Mouse (Mus musculus) testis, adult 2 months (tissue): Measurements from ENCODE around the gene Trim63. TPM values are rescaled to one million over a fixed set of nuclear protein-coding genes. Genes with fewer than 3 reads are reported as not detected.

Experiments used
- H3K27ac ChIP-seq: fragments of 200-500 bp; 2 replicates; pipeline ENCODE4 v1.5.1; 2012; ENCODE audit warnings: low read depth, low read length; ENCODE audit not compliant: control insufficient read depth, insufficient read depth
- H3K27me3 ChIP-seq: fragments of 200-500 bp; 2 replicates; pipeline ENCODE4 v1.6.1; 2012; ENCODE audit warnings: mild to moderate bottlenecking, low read length, moderate library complexity; ENCODE audit not compliant: control insufficient read depth, insufficient read depth
- H3K36me3 ChIP-seq: fragments of 200-500 bp; 2 replicates; pipeline ENCODE4 v1.6.1; 2012; ENCODE audit warnings: mild to moderate bottlenecking, low read length; ENCODE audit not compliant: control insufficient read depth, insufficient read depth
- H3K4me1 ChIP-seq: fragments of 200-500 bp; 2 replicates; pipeline ENCODE4 v1.6.1; 2012; ENCODE audit warnings: low read length; ENCODE audit not compliant: control insufficient read depth, insufficient read depth
- H3K4me3 ChIP-seq: fragments of 200-500 bp; 2 replicates; pipeline ENCODE4 v1.5.1; 2012; ENCODE audit warnings: low read depth, mild to moderate bottlenecking, low read length, moderate library complexity, mixed read lengths; ENCODE audit not compliant: control insufficient read depth
- CTCF ChIP-seq: fragments of 200-500 bp; IDR thresholded peaks from 2 replicates; pipeline ENCODE4 v1.5.1; 2012; ENCODE audit warnings: low read depth, mild to moderate bottlenecking, inconsistent platforms, low read length, moderate library complexity; ENCODE audit not compliant: control insufficient read depth, insufficient read depth, insufficient replicate concordance
- POLR2A ChIP-seq: fragments of 200-500 bp; IDR thresholded peaks from 2 replicates; pipeline ENCODE4 v1.6.1; 2012; ENCODE audit warnings: low read depth, mild to moderate bottlenecking, inconsistent platforms, low read length, moderate library complexity; ENCODE audit not compliant: control insufficient read depth
- polyA plus RNA-seq: library from polyadenylated mRNA; depleted of rRNA; stranded (reverse); fragments of >200 nt; gene quantifications from 2 replicates; pipeline ENCODE4 v1.2.3, GENCODE M21; 2012

The Trim63 gene
- polyA plus RNA-seq, 1 experiment: 1.6 TPM

GRCm38 (mm10) chr4:134343071-134344031 lies 28.4 kb downstream of the Trim63 start, which contains the start of gene Slc30a2:
TSS of gene Slc30a2 (plus strand) at chr4:134343181.
- TF ChIP-seq POLR2A: peak; percentile 67
- TF ChIP-seq CTCF: no peak
- Histone ChIP-seq H3K27me3 (peaks cover 2% of the 10 kb centered on the region; the same call in 1 of the 2 replicates), H3K36me3 (no peaks in the 10 kb centered on the region), H3K27ac (peak within 1 kb of the TSS; percentile 79), H3K4me3 (peak within 1 kb of the TSS; percentile 66), H3K4me1 (peaks cover 17% of the 10 kb centered on the region)

- H3K4me3 ChIP-seq: no peak overlapping the region
- H3K27ac ChIP-seq: no peak overlapping the region; the same call in 1 of the 2 replicates
- TF ChIP-seq CTCF (no peak; the same call in 1 of the 2 replicates), POLR2A (no peak)
- H3K4me1 ChIP-seq: peaks cover 17% of the 10 kb centered on the region
- peaks cover 2% of the 10 kb centered on the region; the same call in 1 of the 2 replicates for H3K27me3 ChIP-seq
- no peaks in the 10 kb centered on the region for H3K36me3 ChIP-seq
Measured at GRCm38 (mm10) chr4:134344620-134345019, 29.7 kb downstream of the Trim63 start.

GRCm38 (mm10) chr4:134345802-134346201 lies 30.9 kb downstream of the Trim63 start:
- H3K4me1 ChIP-seq: peaks cover 20% of the 10 kb centered on the region
- H3K36me3 ChIP-seq: no peaks in the 10 kb centered on the region
- no peak overlapping the region for H3K27ac ChIP-seq
- H3K27me3 ChIP-seq: peaks cover 2% of the 10 kb centered on the region; the same call in 1 of the 2 replicates
- no peak overlapping the region for H3K4me3 ChIP-seq
- TF ChIP-seq POLR2A: no peak
- TF ChIP-seq CTCF: no peak

GRCm38 (mm10) chr4:134348078-134348477 lies 33.2 kb downstream of the Trim63 start:
- Histone ChIP-seq H3K27ac (no peak overlapping the region), H3K36me3 (no peaks in the 10 kb centered on the region), H3K27me3 (peaks cover 2% of the 10 kb centered on the region; the same call in 1 of the 2 replicates), H3K4me3 (no peak overlapping the region), H3K4me1 (peaks cover 16% of the 10 kb centered on the region)
- TF ChIP-seq POLR2A (no peak), CTCF (no peak)

GRCm38 (mm10) chr4:134348545-134348944 lies 33.6 kb downstream of the Trim63 start:
- TF ChIP-seq POLR2A: no peak
- no peak for TF ChIP-seq CTCF
- Histone ChIP-seq H3K27me3 (peaks cover 2% of the 10 kb centered on the region; the same call in 1 of the 2 replicates), H3K4me3 (no peak overlapping the region), H3K36me3 (no peaks in the 10 kb centered on the region), H3K4me1 (peaks cover 13% of the 10 kb centered on the region), H3K27ac (no peak overlapping the region)

- H3K4me1 ChIP-seq: peaks cover 8% of the 10 kb centered on the region
- no peaks in the 10 kb centered on the region for H3K36me3 ChIP-seq
- H3K4me3 ChIP-seq: no peak overlapping the region
- no peaks in the 10 kb centered on the region for H3K27me3 ChIP-seq
- H3K27ac ChIP-seq: no peak overlapping the region
- TF ChIP-seq POLR2A (no peak), CTCF (no peak)
Measured at GRCm38 (mm10) chr4:134349829-134350228, 34.9 kb downstream of the Trim63 start.

- Histone ChIP-seq H3K27ac (no peak overlapping the region), H3K27me3 (no peaks in the 10 kb centered on the region), H3K36me3 (no peaks in the 10 kb centered on the region), H3K4me3 (no peak overlapping the region), H3K4me1 (peaks cover 8% of the 10 kb centered on the region)
- TF ChIP-seq CTCF: no peak
- TF ChIP-seq POLR2A: no peak
Measured at GRCm38 (mm10) chr4:134350641-134351040, 35.7 kb downstream of the Trim63 start.
